Mouse (Mus musculus): ENCODE data around the gene Samd4.

GRCm38 (mm10) chr14:47053824-47054223 lies 171.2 kb downstream of the Samd4 start:
- TF ChIP-seq POLR2AphosphoS5 (IDR thresholded peaks at IDR 0.05; ENCODE audit: insufficient replicate concordance, low read depth, low read length) (no peak), GATA1 (IDR thresholded peaks at IDR 0.05; ENCODE audit: borderline replicate concordance, low read length) (no peak), CTCF (IDR thresholded peaks at IDR 0.05; ENCODE audit: low read depth, low read length) (no peak), GATA2 (IDR thresholded peaks at IDR 0.05; ENCODE audit: borderline replicate concordance, low read depth, low read length) (no peak), TAL1 (conservative IDR thresholded peaks at IDR 0.05; ENCODE audit: low read depth, low read length) (no peak)

Measured in G1E (cell line).